Mouse (Mus musculus) MEL (cell line): Measurements from ENCODE around the gene Gpr62. TPM values are rescaled to one million over a fixed set of nuclear protein-coding genes. Genes with fewer than 3 reads are reported as not detected.

ENCODE experiments used
- DNase-seq: peaks from one replicate; pipeline ENCODE4 v3.0.0; 2011; ENCODE audit warnings: low read depth, low spot score
- H3K27ac ChIP-seq: 2 replicates; pipeline ENCODE4 v1.5.1; 2012; ENCODE audit warnings: low read depth, mild to moderate bottlenecking, control low read depth, low read length, moderate library complexity; ENCODE audit not compliant: control insufficient read depth
- H3K27me3 ChIP-seq, 2 experiments: fragments of 150-350 bp in 1 of 2; sonication (generic) in 1 of 2; 2 replicates each; pipeline ENCODE4 v1.6.1; 2012; ENCODE audit warnings: low read length in 2 of 2, mild to moderate bottlenecking in 2 of 2, improper control_type of control experiment in 1 of 2, moderate library complexity in 1 of 2; ENCODE audit not compliant: insufficient read depth in 2 of 2, control insufficient read depth in 1 of 2
- H3K36me3 ChIP-seq, 2 experiments: 2 replicates each; pipeline ENCODE4 v1.6.1; 2012 to 2014; ENCODE audit warnings: low read length in 2 of 2, improper control_type of control experiment in 1 of 2, inconsistent platforms in 1 of 2, mild to moderate bottlenecking in 1 of 2; ENCODE audit not compliant: insufficient read depth in 2 of 2, control insufficient read depth in 1 of 2
- H3K4me1 ChIP-seq, 2 experiments: fragments of 150-350 bp in 1 of 2; sonication (generic) in 1 of 2; 2 replicates each; pipeline ENCODE4 v1.6.1; 2012; ENCODE audit warnings: low read length in 2 of 2, improper control_type of control experiment in 1 of 2, mild to moderate bottlenecking in 1 of 2; ENCODE audit not compliant: insufficient read depth in 2 of 2, control insufficient read depth in 1 of 2
- H3K4me3 ChIP-seq, 2 experiments: fragments of 150-350 bp in 1 of 2; sonication (generic) in 1 of 2; 2 replicates each; pipeline ENCODE4 v1.5.1; 2012; ENCODE audit warnings: low read depth in 2 of 2, low read length in 2 of 2, mild to moderate bottlenecking in 2 of 2, moderate library complexity in 2 of 2, control low read depth in 1 of 2, improper control_type of control experiment in 1 of 2; ENCODE audit not compliant: control insufficient read depth in 1 of 2, insufficient read depth in 1 of 2
- H3K79me2 ChIP-seq: 2 replicates; pipeline ENCODE4 v1.6.1; 2012; ENCODE audit warnings: mild to moderate bottlenecking, low read length, moderate library complexity; ENCODE audit not compliant: control insufficient read depth, poor library complexity, insufficient read depth
- H3K9ac ChIP-seq: 2 replicates; pipeline ENCODE4 v1.6.1; 2012; ENCODE audit warnings: low read depth, mild to moderate bottlenecking, control low read depth, low read length, moderate library complexity; ENCODE audit not compliant: control insufficient read depth, poor library complexity, severe bottlenecking
- H3K9me3 ChIP-seq: fragments of 150-350 bp; sonication (generic); replicated peaks from 2 replicates; pipeline ENCODE4 v1.6.1; 2012; ENCODE audit warnings: mild to moderate bottlenecking, low read length, improper control_type of control experiment, moderate library complexity; ENCODE audit not compliant: insufficient read depth
- CHD2 ChIP-seq: IDR thresholded peaks from 2 replicates; pipeline ENCODE4 v1.6.1; 2011; ENCODE audit warnings: low read length, improper control_type of control experiment
- CTCF ChIP-seq, 3 experiments: IDR thresholded peaks in 2 of 3; conservative IDR thresholded peaks in 1 of 3; 2 replicates each; pipeline ENCODE4 v1.5.1; 2011 to 2012; ENCODE audit warnings: low read length in 3 of 3, low read depth in 2 of 3, mild to moderate bottlenecking in 2 of 3, improper control_type of control experiment in 1 of 3, inconsistent platforms in 1 of 3, mixed read lengths in 1 of 3, moderate library complexity in 1 of 3; ENCODE audit not compliant: control insufficient read depth in 1 of 3, insufficient read depth in 1 of 3, poor library complexity in 1 of 3, severe bottlenecking in 1 of 3
- EP300 ChIP-seq, 2 experiments: IDR thresholded peaks; 2 replicates each; pipeline ENCODE4 v1.6.1; 2011; ENCODE audit warnings: improper control_type of control experiment in 2 of 2, low read length in 2 of 2, low read depth in 1 of 2, mild to moderate bottlenecking in 1 of 2
- GABPA ChIP-seq: IDR thresholded peaks from 2 replicates; pipeline ENCODE4 v1.6.1; 2012; ENCODE audit warnings: low read depth, mild to moderate bottlenecking, inconsistent platforms, low read length, improper control_type of control experiment, moderate library complexity
- GATA1 ChIP-seq: IDR thresholded peaks from 2 replicates; pipeline ENCODE4 v1.6.1; 2011; ENCODE audit warnings: low read depth, low read length, improper control_type of control experiment
- HCFC1 ChIP-seq: IDR thresholded peaks from 2 replicates; pipeline ENCODE4 v1.6.1; 2012; ENCODE audit warnings: low read depth, mild to moderate bottlenecking, inconsistent platforms, low read length, improper control_type of control experiment, moderate library complexity
- JUND ChIP-seq: IDR thresholded peaks from 2 replicates; pipeline ENCODE4 v1.6.1; 2011; ENCODE audit warnings: low read depth, mild to moderate bottlenecking, improper control_type of control experiment, low read length
- KAT2A ChIP-seq: conservative IDR thresholded peaks from 2 replicates; pipeline ENCODE4 v1.6.1; 2012; ENCODE audit warnings: low read depth, low read length, improper control_type of control experiment, inconsistent platforms
- MAFK ChIP-seq: IDR thresholded peaks from 2 replicates; pipeline ENCODE4 v1.6.1; 2011; ENCODE audit warnings: low read depth, mild to moderate bottlenecking, low read length, improper control_type of control experiment, borderline replicate concordance
- MAX ChIP-seq: IDR thresholded peaks from 2 replicates; pipeline ENCODE4 v1.6.1; 2011; ENCODE audit warnings: low read length, improper control_type of control experiment
- MAZ ChIP-seq: IDR thresholded peaks from 2 replicates; pipeline ENCODE4 v1.6.1; 2012; ENCODE audit warnings: low read depth, mild to moderate bottlenecking, inconsistent platforms, low read length, improper control_type of control experiment
- MXI1 ChIP-seq: IDR thresholded peaks from 2 replicates; pipeline ENCODE4 v1.6.1; 2011; ENCODE audit warnings: mild to moderate bottlenecking, low read depth, low read length, improper control_type of control experiment
- MYC ChIP-seq: IDR thresholded peaks from 2 replicates; pipeline ENCODE4 v1.6.1; 2011; ENCODE audit warnings: low read depth, mild to moderate bottlenecking, low read length, improper control_type of control experiment, moderate library complexity
- NELFE ChIP-seq: IDR thresholded peaks from 2 replicates; pipeline ENCODE4 v1.6.1; 2011; ENCODE audit warnings: low read depth, low read length, improper control_type of control experiment
- NRF1 ChIP-seq: IDR thresholded peaks from 2 replicates; pipeline ENCODE4 v1.6.1; 2014; ENCODE audit warnings: low read depth, mild to moderate bottlenecking, inconsistent platforms, low read length, improper control_type of control experiment, moderate library complexity; ENCODE audit not compliant: poor library complexity, insufficient read depth, severe bottlenecking
- POLR2A ChIP-seq, 2 experiments: IDR thresholded peaks; 2 replicates each; pipeline ENCODE4 v1.6.1; 2011 to 2012; ENCODE audit warnings: low read length in 2 of 2, mild to moderate bottlenecking in 2 of 2, control low read depth in 1 of 2, improper control_type of control experiment in 1 of 2, low read depth in 1 of 2, moderate library complexity in 1 of 2; ENCODE audit not compliant: control insufficient read depth in 1 of 2, insufficient read depth in 1 of 2, poor library complexity in 1 of 2
- POLR2AphosphoS5 ChIP-seq: IDR thresholded peaks from 2 replicates; pipeline ENCODE4 v1.6.1; 2012; ENCODE audit warnings: low read depth, borderline replicate concordance, mild to moderate bottlenecking, inconsistent platforms, low read length, moderate library complexity, mixed read lengths
- RAD21 ChIP-seq: IDR thresholded peaks from 2 replicates; pipeline ENCODE4 v1.6.1; 2011; ENCODE audit warnings: mild to moderate bottlenecking, low read depth, low read length, improper control_type of control experiment
- SIN3A ChIP-seq: IDR thresholded peaks from 2 replicates; pipeline ENCODE4 v1.6.1; 2012; ENCODE audit warnings: low read length, improper control_type of control experiment, inconsistent platforms
- SMC3 ChIP-seq: IDR thresholded peaks from 2 replicates; pipeline ENCODE4 v1.6.1; 2011; ENCODE audit warnings: low read depth, low read length, improper control_type of control experiment
- TCF12 ChIP-seq: IDR thresholded peaks from 2 replicates; pipeline ENCODE4 v1.6.1; 2014; ENCODE audit warnings: low read depth, mild to moderate bottlenecking, inconsistent platforms, low read length, improper control_type of control experiment, moderate library complexity
- UBTF ChIP-seq: IDR thresholded peaks from 2 replicates; pipeline ENCODE4 v1.6.1; 2012; ENCODE audit warnings: low read depth, mild to moderate bottlenecking, inconsistent platforms, low read length, improper control_type of control experiment, moderate library complexity, borderline replicate concordance; ENCODE audit not compliant: insufficient read depth
- USF2 ChIP-seq, 2 experiments: IDR thresholded peaks; 2 replicates each; pipeline ENCODE4 v1.6.1; 2011 to 2012; ENCODE audit warnings: improper control_type of control experiment in 2 of 2, low read length in 2 of 2, borderline replicate concordance in 1 of 2, inconsistent platforms in 1 of 2, low read depth in 1 of 2, mild to moderate bottlenecking in 1 of 2; ENCODE audit not compliant: insufficient read depth in 1 of 2
- ZMIZ1 ChIP-seq: IDR thresholded peaks from 2 replicates; pipeline ENCODE4 v1.6.1; 2012; ENCODE audit warnings: low read depth, mild to moderate bottlenecking, inconsistent platforms, low read length, improper control_type of control experiment, moderate library complexity
- ZNF384 ChIP-seq: IDR thresholded peaks from 2 replicates; pipeline ENCODE4 v1.6.1; 2012; ENCODE audit warnings: low read depth, mild to moderate bottlenecking, inconsistent platforms, low read length, improper control_type of control experiment
- polyA plus RNA-seq, 2 experiments: library from polyadenylated mRNA; stranded (reverse) in 1 of 2; unstranded in 1 of 2; fragments of >175 nt in 1 of 2; fragments of >200 nt in 1 of 2; gene quantifications; 2 replicates each; pipeline versions ENCODE4 v1.2.1 to v1.2.4; 2012; ENCODE audit warnings: low replicate concordance in 2 of 2, low read depth in 1 of 2; ENCODE audit not compliant: insufficient read length in 2 of 2, insufficient read depth in 1 of 2, missing spikeins in 1 of 2
- total RNA-seq: library from RNA; depleted of rRNA; stranded (reverse); fragments of 300-350 nt; gene quantifications from 2 replicates; pipeline ENCODE4 v1.2.3, GENCODE M21; 2012

The Gpr62 gene
- total and polyA plus RNA-seq, 3 experiments = 0.10 TPM; not detected in 2

DNA sequence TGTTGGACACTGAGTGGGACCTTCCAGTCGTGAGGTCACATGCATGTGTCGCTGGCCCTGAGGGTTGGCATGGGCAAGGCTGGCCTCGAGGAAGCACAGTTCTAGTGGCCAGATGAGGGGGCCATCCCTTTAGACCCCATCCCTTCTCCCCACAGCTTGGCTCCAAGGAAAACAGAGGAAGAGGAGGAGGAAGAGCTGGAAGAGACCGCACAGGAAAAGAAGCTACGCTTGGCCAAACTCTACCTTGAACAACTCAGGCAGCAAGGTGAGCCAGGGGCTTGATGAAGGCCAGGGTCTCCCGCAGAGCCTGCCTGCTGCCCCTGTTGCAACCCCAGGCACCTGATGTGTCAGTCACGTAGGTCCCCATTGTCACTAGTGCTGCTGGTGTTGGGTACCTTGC, 14.8 kb upstream of the Gpr62 start:
- H3K27me3 ChIP-seq = no peaks in the 10 kb centered on the region
- H3K4me3 ChIP-seq = no peak overlapping the region
- H3K9ac ChIP-seq = no peak overlapping the region
- H3K79me2 ChIP-seq = peaks cover 27% of the 10 kb centered on the region
- H3K27ac ChIP-seq = no peak overlapping the region
- no peaks in the 10 kb centered on the region for H3K9me3 ChIP-seq
- peaks cover 0 to 9% of the 10 kb centered on the region in 2 experiments; a peak in 3 of 4 replicates for H3K4me1 ChIP-seq
- peaks cover 0 to 3% of the 10 kb centered on the region in 2 experiments; a peak in 3 of 4 replicates for H3K36me3 ChIP-seq
- TF ChIP-seq MAX (no peak), POLR2A (IDR thresholded peaks at IDR 0.05; ENCODE audit: control insufficient read depth in 1 of 2, insufficient read depth in 1 of 2, low read depth in 1 of 2, low read length in 2 of 2, poor library complexity in 1 of 2) (no peak), USF2 (IDR thresholded peaks at IDR 0.05; ENCODE audit: borderline replicate concordance in 1 of 2, insufficient read depth in 1 of 2, low read depth in 1 of 2, low read length in 2 of 2) (no peak), KAT2A (no peak), UBTF (no peak), ZNF384 (no peak), MAFK (no peak), TCF12 (no peak), POLR2AphosphoS5 (no peak)
- no peak for DNase-seq

DNA sequence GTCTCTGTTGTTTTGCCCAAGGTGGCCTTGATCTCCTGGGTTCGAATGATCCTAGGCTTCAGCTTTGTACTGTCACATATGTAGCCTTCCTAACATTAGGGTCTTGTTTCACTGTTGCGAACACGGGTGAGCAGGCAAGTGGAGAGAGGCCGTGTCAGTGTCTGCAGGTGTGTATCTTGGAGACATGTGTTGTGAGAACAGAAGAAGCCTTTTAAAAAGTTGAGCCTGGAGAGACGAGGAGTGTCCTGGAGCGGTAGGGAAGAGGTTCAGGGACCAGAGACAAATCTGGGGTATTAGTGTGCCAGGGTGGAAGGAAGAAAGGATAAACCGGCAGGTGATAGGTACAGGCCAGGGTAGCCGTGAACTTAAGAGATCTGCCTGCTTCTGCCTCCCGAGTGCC, 12.4 kb upstream of the Gpr62 start:
- DNase-seq = no peak
- Histone ChIP-seq H3K9me3 (no peaks in the 10 kb centered on the region), H3K9ac (peak overlapping the region; percentile 81), H3K27ac (peak overlapping the region; percentile 68; the same call in 1 of the 2 replicates), H3K4me3 (peak overlapping the region; percentile 70 to 78), H3K36me3 (peaks cover 0 to 3% of the 10 kb centered on the region in 2 experiments; a peak in 3 of 4 replicates), H3K79me2 (peaks cover 27% of the 10 kb centered on the region), H3K27me3 (no peaks in the 10 kb centered on the region), H3K4me1 (peaks cover 0 to 11% of the 10 kb centered on the region in 2 experiments; a peak in 3 of 4 replicates)
- TF ChIP-seq SMC3 = no peak
- 0 out of 2 replicates have a peak, but pooled peaks have one; percentile 8 for TF ChIP-seq MAZ

DNA sequence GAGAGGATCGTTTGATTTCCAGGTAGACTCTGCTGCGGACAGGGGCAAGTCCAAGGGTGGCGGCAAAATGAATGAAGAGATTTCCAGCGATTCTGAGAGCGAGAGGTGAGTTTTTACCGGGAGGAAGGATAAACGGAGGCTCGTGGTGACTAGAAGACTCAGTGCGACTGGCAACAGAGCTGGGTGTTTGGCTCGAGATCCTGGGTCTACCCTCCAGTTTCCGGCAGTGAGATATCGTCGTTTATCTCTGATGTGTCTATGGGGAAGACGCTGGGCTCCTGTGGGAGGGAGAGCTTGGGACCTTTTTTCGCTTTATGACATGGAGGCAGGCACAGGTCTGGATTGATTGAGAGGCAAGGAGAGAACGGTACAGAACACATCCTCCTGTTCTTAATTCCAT, 11.9 kb upstream of the Gpr62 start:
- peak overlapping the region; percentile 70 to 78 for H3K4me3 ChIP-seq
- no peaks in the 10 kb centered on the region for H3K9me3 ChIP-seq
- peak overlapping the region; percentile 81 for H3K9ac ChIP-seq
- H3K27ac ChIP-seq = peak overlapping the region; percentile 68
- no peaks in the 10 kb centered on the region for H3K27me3 ChIP-seq
- peaks cover 0 to 11% of the 10 kb centered on the region in 2 experiments; a peak in 3 of 4 replicates for H3K4me1 ChIP-seq
- peaks cover 0 to 3% of the 10 kb centered on the region in 2 experiments; a peak in 3 of 4 replicates for H3K36me3 ChIP-seq
- peaks cover 27% of the 10 kb centered on the region for H3K79me2 ChIP-seq
- DNase-seq = peak; percentile 70
- TF ChIP-seq CTCF (IDR thresholded peaks at IDR 0.05 in 2 of 3, conservative IDR thresholded peaks at IDR 0.05 in 1 of 3; ENCODE audit: control insufficient read depth in 1 of 3, insufficient read depth in 1 of 3, low read depth in 2 of 3, low read length in 3 of 3, poor library complexity in 1 of 3, severe bottlenecking in 1 of 3) = no peak
- no peak for TF ChIP-seq SIN3A
- TF ChIP-seq MYC = no peak
- no peak for TF ChIP-seq CHD2
- TF ChIP-seq UBTF = no peak
- TF ChIP-seq ZMIZ1 = no peak
- no peak for TF ChIP-seq JUND
- TF ChIP-seq GABPA = no peak
- TF ChIP-seq NRF1 = no peak
- no peak for TF ChIP-seq HCFC1
- TF ChIP-seq ZNF384 = no peak
- TF ChIP-seq MXI1 = no peak
- no peak for TF ChIP-seq NELFE
- TF ChIP-seq MAZ = 0 out of 2 replicates have a peak, but pooled peaks have one; percentile 46
- TF ChIP-seq RAD21 = no peak
- TF ChIP-seq MAX = no peak
- TF ChIP-seq EP300 (IDR thresholded peaks at IDR 0.05; ENCODE audit: low read depth in 1 of 2, low read length in 2 of 2) = no peak
- no peak; the same call in 1 of the 2 replicates for TF ChIP-seq TCF12
- peak; percentile 65 for TF ChIP-seq GATA1
